Mouse (Mus musculus) layer of hippocampus, adult 9-10 months (tissue): ENCODE results near the gene Otx2.

ENCODE experiments used
- DNase-seq: peaks from one replicate; pipeline ENCODE4 v3.0.0; 2022; ENCODE audit warnings: low spot score

Otx2 gene

GRCm38 (mm10) chr14:48673541-48673940 lies at the start of gene Otx2:
TSS of gene Otx2 (minus strand) at chr14:48673819.
- no peak for DNase-seq

GRCm38 (mm10) chr14:48722763-48723162 lies 49.1 kb upstream of the Otx2 start:
- no peak for DNase-seq

GRCm38 (mm10) chr14:48719296-48719695 lies 45.7 kb upstream of the Otx2 start:
- DNase-seq = no peak

- no peak for DNase-seq
Observed at GRCm38 (mm10) chr14:48717632-48718279, 44.1 kb upstream of the Otx2 start.

GRCm38 (mm10) chr14:48716456-48716855 lies 42.8 kb upstream of the Otx2 start:
- DNase-seq = no peak

GRCm38 (mm10) chr14:48710871-48711370 lies 37.3 kb upstream of the Otx2 start:
- DNase-seq = no peak

- no peak for DNase-seq
Observed at GRCm38 (mm10) chr14:48710062-48710870, 36.6 kb upstream of the Otx2 start.

- no peak for DNase-seq
Observed at GRCm38 (mm10) chr14:48709371-48710061, 35.9 kb upstream of the Otx2 start.

- DNase-seq = no peak
Observed at GRCm38 (mm10) chr14:48707844-48708383, 34.3 kb upstream of the Otx2 start.

- no peak for DNase-seq
Observed at GRCm38 (mm10) chr14:48707391-48707790, 33.8 kb upstream of the Otx2 start.

- DNase-seq = no peak
Observed at GRCm38 (mm10) chr14:48700790-48701370, 27.3 kb upstream of the Otx2 start.

- DNase-seq = no peak
Observed at GRCm38 (mm10) chr14:48679590-48679989, 6.0 kb upstream of the Otx2 start.

- no peak for DNase-seq
Observed at GRCm38 (mm10) chr14:48678674-48679073, 5.1 kb upstream of the Otx2 start.

GRCm38 (mm10) chr14:48674036-48674831 lies 615 bp upstream of the Otx2 start:
- DNase-seq = no peak

- DNase-seq = no peak
Observed at GRCm38 (mm10) chr14:48672611-48673176, 925 bp downstream of the Otx2 start.

GRCm38 (mm10) chr14:48671480-48672240 lies 2.0 kb downstream of the Otx2 start:
- DNase-seq = no peak

- no peak for DNase-seq
Observed at GRCm38 (mm10) chr14:48670761-48671479, 2.7 kb downstream of the Otx2 start.

- DNase-seq = no peak
Observed at GRCm38 (mm10) chr14:48670258-48670630, 3.4 kb downstream of the Otx2 start.

- DNase-seq = no peak
Observed at GRCm38 (mm10) chr14:48669541-48670257, 3.9 kb downstream of the Otx2 start.
